Mouse (Mus musculus) thymus, postnatal 10 days (tissue): Measurements from ENCODE around the gene Hs6st3.
"Not testable (repeated sequence)": the region's sequence is repeated elsewhere in the genome, so short reads cannot be mapped to it uniquely, and the experiment has no call there.

Experiments
- DNase-seq, 2 experiments: peaks; one replicate each; pipeline ENCODE4 v3.0.0; 2021; ENCODE audit warnings: low spot score in 2 of 2

The Hs6st3 gene

DNA sequence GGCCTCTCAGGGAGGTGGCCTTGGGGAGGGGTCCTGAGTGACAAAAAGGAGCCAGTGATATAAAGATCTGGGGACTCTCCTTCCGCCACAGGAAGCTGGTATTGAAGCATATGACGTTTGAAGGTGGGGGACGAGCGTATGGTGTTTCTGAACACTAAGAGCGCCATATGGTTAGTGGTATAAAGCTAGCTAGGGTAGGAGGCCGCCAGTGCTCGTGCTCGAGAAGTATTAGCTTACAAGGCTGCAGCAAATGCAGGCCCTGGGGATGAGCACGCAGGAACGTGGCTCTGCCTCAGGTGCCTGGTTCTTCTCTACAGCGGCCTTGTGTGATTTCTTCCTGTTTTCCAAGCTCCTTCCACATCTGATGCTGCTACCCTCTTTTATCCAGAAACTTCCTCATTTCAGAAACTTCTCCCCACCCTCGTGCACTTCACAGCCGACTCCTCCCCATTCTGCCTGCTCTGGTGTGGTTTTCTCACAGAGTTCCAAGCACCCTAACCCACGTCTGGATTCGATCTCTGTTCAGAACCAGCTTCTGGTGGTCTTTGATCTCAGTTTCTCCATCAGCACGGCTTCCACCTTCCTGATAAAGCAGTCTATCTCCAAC is 110.0 kb downstream of the Hs6st3 start:
- DNase-seq, result no peak

GRCm38 (mm10) chr14:119250353-119250752 is 112.2 kb downstream of the Hs6st3 start:
- DNase-seq, result no peak

GRCm38 (mm10) chr14:119255396-119255795 is 117.3 kb downstream of the Hs6st3 start:
- no peak for DNase-seq

DNA sequence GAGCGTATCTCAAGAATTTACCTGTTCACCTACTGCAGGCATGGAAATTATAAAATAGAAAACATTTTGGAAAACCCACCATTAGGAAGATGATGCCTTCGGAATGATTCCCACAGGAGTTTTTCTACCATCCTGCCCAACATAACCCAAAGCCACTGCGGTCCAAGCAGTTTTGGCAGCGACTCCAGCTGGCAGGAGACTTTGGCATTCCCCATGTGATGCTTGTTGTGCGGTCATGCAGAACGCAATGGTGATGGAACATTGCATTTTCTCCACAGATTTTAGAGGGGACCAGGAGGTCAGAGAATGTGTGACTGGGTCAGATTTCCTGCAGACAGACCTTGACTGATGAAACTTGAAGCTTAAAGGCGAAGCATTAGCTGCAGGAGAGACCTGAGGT is 118.9 kb downstream of the Hs6st3 start:
- no peak for DNase-seq

GRCm38 (mm10) chr14:119260176-119260962 is 122.2 kb downstream of the Hs6st3 start:
- DNase-seq, result no peak

DNA sequence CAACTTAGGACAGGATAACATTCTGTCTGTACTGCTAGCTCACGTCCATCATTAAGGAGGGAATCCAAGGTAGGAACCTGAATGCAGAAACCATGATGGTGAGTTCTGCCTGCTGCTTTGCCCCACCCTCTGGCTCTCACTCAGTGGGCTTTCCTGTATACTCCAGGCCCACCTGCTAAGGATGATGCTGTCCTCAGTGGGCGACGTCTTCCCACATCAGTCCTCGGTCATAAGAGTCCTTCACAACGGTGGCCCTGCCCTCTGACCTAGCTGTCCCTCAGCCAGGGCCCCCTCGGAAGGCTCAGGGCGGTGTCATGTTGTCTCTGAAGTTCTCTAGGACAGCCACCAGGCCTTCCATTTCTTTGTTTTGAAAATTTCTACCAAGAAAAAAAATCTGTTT is 128.2 kb downstream of the Hs6st3 start:
- DNase-seq, result no peak

DNA sequence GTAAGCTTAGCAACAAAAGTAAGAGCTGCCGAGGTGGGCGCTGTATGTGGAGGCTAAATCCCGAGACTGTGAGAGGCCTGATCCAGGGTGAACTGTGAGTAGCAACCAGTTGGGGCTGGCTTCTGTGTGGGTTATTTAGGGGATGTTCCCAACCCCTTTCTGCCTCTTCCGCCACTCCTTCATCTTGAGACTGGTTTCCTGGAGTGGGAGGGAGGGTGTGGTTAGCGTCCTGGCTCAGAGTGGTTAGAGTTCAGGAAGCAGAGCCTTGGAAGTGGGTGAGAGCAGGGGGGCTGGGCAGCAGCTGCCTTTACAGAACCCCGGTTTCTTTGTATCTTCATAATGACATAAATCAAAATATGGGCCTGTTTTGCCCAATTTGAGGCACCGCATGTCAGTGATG is 134.9 kb downstream of the Hs6st3 start:
- DNase-seq, result no peak

DNA sequence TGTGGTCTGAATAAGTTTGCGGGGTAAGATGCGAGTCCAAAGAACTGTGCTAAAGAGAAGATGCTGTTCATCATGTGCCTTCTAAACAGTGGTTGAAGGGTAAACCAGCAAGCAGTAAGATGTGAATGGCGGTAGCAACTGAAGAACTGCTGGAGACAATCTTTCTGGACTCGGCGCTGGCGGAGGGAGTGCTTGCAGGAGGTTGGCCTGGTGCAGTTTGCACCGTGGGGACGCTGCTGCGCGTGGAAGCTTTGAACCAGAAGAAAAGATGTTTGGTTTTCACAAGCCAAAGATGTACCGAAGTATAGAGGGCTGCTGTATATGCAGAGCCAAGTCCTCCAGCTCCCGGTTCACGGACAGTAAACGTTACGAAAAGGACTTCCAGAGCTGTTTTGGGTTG is 140.0 kb downstream of the Hs6st3 start:
- DNase-seq, result not testable (repeated sequence)

DNA sequence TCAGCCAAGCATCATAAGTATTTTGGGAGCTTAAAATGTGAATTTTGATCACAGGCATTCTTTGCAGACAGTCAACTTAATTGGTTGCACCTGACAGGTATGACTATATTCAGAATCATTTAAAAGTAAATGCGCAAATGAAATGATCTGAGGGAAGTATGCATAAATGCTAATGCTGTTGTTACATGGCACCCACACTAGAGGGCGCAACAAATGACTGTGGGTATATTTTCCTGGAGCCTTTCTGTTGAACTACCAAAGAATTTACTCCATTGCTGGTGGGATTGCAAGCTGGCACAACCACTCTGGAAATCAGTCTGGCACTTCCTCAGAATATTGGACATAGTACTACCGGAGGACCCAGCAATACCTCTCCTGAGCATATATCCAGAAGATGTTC is 145.8 kb downstream of the Hs6st3 start:
- DNase-seq, result no peak

- DNase-seq, result no peak
These were observed 151.5 kb downstream of the Hs6st3 start for GRCm38 (mm10) chr14:119289668-119290067.

- no peak for DNase-seq
These were observed 155.9 kb downstream of the Hs6st3 start for GRCm38 (mm10) chr14:119294071-119294470.

- DNase-seq, result no peak
These were observed 168.3 kb downstream of the Hs6st3 start for GRCm38 (mm10) chr14:119306461-119306860.

DNA sequence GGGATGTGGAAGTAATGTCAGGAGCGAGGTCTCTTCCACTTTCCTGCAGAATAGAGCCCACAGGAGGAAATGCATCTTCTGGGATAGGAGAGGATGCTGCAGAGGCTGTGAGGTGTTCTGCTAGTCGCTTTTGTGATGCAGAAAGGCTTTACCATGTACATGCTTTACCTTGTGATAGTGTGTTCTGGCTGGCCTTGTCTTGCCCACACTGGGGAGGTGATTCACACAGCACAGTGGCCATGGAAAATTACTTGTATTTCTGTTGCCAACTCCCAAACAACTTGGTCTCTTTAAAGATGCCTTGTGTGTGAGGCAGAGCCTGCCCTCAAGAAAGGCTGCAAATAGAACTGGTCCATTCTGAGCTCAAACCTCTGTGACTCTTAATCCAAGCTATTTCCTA is 180.2 kb downstream of the Hs6st3 start:
- no peak for DNase-seq

DNA sequence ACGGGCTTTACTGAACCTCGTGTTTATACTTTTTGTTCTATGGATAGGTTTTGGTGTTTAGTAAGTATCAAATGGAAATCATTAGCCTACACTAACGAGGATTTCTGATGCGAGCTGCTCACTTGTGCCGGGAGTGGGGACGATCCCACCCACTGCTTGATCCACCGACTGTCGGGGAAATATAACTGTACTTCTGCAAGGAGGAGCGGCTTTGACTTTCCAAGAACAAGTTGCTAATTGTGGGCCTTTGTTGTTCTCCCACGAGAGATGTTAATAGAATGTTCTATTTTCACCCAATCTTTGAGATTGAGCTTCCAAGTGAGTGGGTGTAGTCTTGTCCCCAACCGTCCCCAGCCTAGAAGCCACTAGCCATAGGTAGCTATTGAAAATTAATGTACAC is 209.1 kb downstream of the Hs6st3 start:
- no peak for DNase-seq

DNA sequence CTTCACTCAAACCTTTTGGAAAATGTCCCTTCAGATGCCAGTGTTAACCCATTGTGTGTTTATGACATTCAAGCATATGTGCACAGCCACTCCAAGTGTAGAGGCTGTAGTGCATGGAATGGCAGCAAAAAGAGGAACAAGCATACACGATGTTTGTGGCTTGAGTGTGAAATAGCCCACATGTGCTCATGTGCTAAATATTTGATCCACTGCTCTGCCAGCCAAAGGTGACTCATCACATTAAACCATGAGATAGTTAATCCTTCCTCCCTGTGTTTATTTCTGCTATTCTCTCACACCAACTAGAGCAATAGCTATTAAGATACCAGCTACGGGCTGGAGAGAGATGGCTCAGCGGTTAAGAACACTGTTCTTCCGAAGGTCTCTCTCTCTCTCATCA is 223.3 kb downstream of the Hs6st3 start:
- no peak for DNase-seq

- DNase-seq, result no peak
These were observed 229.8 kb downstream of the Hs6st3 start for GRCm38 (mm10) chr14:119367866-119368425.

DNA sequence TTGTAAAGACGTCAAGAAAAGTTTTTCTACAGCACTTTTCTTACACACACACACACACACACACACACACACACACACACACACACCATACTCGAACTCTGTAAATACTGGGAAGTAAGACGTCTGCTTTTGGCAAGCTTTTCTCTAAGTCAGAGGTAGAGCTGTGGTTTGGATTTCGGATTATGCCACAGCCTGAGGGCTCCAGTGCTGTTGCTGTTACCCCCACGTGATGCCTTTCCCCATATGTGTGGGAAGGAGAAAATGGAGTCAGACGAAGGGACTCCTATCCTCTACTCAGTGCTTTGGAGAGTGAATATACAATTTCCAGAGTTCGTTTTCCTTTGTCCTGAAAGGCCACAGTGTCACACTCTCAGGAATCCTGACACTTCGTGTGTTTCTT is 231.1 kb downstream of the Hs6st3 start:
- no peak for DNase-seq

- DNase-seq, result no peak
These were observed 231.9 kb downstream of the Hs6st3 start for GRCm38 (mm10) chr14:119370013-119370412.

- DNase-seq, result no peak
These were observed 241.2 kb downstream of the Hs6st3 start for GRCm38 (mm10) chr14:119379303-119379702.

GRCm38 (mm10) chr14:119401618-119402017 is 263.5 kb downstream of the Hs6st3 start:
- no peak for DNase-seq

- no peak for DNase-seq
These were observed 271.4 kb downstream of the Hs6st3 start for GRCm38 (mm10) chr14:119409334-119410050.

- no peak for DNase-seq
These were observed 284.8 kb downstream of the Hs6st3 start for GRCm38 (mm10) chr14:119422894-119423293.

GRCm38 (mm10) chr14:119450471-119450870 is 312.3 kb downstream of the Hs6st3 start:
- DNase-seq, result no peak
